Mouse (Mus musculus) layer of hippocampus, adult 18-20 months (tissue): Measurements from ENCODE around the gene Rin2. TPM values are rescaled to one million over a fixed set of nuclear protein-coding genes. Genes with fewer than 3 reads are reported as not detected.

Source experiments
- DNase-seq, 2 experiments: peaks; one replicate each; pipeline ENCODE4 v3.0.0; 2022; ENCODE audit warnings: low spot score in 2 of 2
- total RNA-seq, 2 experiments: library from RNA; stranded (reverse); gene quantifications; 2 replicates each; pipeline ENCODE4 v1.2.3; 2021

Rin2 gene
- total RNA-seq, 2 experiments from 2014 or later: 36.5 to 41.0 TPM

GRCm38 (mm10) chr2:145730189-145730880 is 55.3 kb downstream of the Rin2 start:
- DNase-seq: no peak

GRCm38 (mm10) chr2:145730905-145731304 is 55.9 kb downstream of the Rin2 start:
- DNase-seq: no peak

- DNase-seq: no peak
Observed at GRCm38 (mm10) chr2:145735079-145735478, 60.1 kb downstream of the Rin2 start.

- DNase-seq: no peak
Observed at GRCm38 (mm10) chr2:145736543-145736942, 61.5 kb downstream of the Rin2 start.

- no peak for DNase-seq
Observed at GRCm38 (mm10) chr2:145737196-145737595, 62.2 kb downstream of the Rin2 start.

GRCm38 (mm10) chr2:145740729-145741128 is 65.7 kb downstream of the Rin2 start:
- no peak for DNase-seq

- no peak for DNase-seq
Observed at GRCm38 (mm10) chr2:145742795-145743710, 68.0 kb downstream of the Rin2 start.

GRCm38 (mm10) chr2:145746406-145746805 is 71.4 kb downstream of the Rin2 start:
- DNase-seq: no peak

- no peak for DNase-seq
Observed at GRCm38 (mm10) chr2:145749645-145750044, 74.6 kb downstream of the Rin2 start.

GRCm38 (mm10) chr2:145752572-145752971 is 77.6 kb downstream of the Rin2 start:
- no peak for DNase-seq

- no peak for DNase-seq
Observed at GRCm38 (mm10) chr2:145753973-145754372, 79.0 kb downstream of the Rin2 start.

- no peak for DNase-seq
Observed at GRCm38 (mm10) chr2:145755864-145756822, 81.1 kb downstream of the Rin2 start.

- no peak for DNase-seq
Observed at GRCm38 (mm10) chr2:145760121-145760520, 85.1 kb downstream of the Rin2 start.

GRCm38 (mm10) chr2:145761436-145761835 is 86.4 kb downstream of the Rin2 start:
- no peak for DNase-seq

GRCm38 (mm10) chr2:145769964-145770363 is 94.9 kb downstream of the Rin2 start:
- DNase-seq: no peak

GRCm38 (mm10) chr2:145770730-145771536 is 95.9 kb downstream of the Rin2 start:
- DNase-seq: peak in 1 of 2 experiments; percentile 39

- no peak for DNase-seq
Observed at GRCm38 (mm10) chr2:145783247-145783646, 108.2 kb downstream of the Rin2 start.

GRCm38 (mm10) chr2:145784246-145784935 is 109.4 kb downstream of the Rin2 start:
- DNase-seq: peak in 1 of 2 experiments; percentile 7

- DNase-seq: no peak
Observed at GRCm38 (mm10) chr2:145784964-145785363, 109.9 kb downstream of the Rin2 start.
